Mouse (Mus musculus): Measurements from ENCODE around the gene B3gnt7. TPM values are rescaled to one million over a fixed set of nuclear protein-coding genes. Genes with fewer than 3 reads are reported as not detected.
A peak's percentile ranks its signal among the peaks of the same experiment; 100 is the strongest.
"Not testable (repeated sequence)": the region's sequence is repeated elsewhere in the genome, so short reads cannot be mapped to it uniquely, and the experiment has no call there.

B3gnt7 gene
- total RNA-seq, 2 experiments from 2014 or later: 0.54 to 0.65 TPM

DNA sequence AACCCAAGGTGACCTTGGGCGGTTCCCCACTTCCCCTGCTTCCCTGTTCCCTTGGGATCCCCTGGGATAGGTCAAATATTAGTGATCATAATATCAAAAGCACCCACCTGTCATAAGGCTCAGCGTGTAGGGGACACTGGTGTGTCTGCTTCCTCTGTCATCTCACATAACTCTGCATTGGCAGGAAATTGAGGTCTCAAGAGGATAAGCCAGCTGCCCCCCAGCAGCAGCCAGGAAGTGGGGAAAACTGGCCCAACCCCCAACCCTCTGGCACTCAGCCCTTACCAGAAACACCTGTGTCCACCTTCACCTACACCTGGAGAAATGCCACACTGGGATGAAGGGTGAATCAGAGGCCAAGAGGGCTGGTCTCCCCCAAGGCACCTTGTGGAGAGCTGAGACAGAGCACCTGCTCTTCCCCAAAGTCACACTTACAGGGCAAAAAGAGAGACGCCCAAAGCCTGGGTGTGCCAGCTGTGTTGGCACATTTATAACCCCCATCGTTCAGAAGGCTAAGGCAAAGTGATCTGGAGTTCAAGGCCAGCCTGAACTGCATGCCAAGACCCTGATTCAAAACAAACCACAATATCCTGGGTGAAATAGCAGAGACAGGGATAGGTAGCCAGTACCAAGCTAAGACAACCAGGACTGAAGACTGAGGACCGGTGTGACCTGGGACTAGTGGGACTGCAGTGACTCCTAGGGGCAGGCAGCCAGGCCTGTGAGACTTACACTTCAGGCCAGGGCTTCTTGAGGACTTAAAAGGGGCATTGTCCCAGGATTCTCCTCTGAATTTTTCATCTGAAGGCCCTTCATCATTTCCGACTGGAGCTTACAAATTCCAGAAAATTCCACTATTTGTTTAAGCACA is 1.2 kb upstream of the B3gnt7 start:
- DNase-seq (ENCODE audit: low spot score in 2 of 2): no peak

GRCm38 (mm10) chr1:86303063-86303872 is 636 bp downstream of the B3gnt7 start:
- peak; percentile 53 to 67 for DNase-seq (ENCODE audit: low spot score in 2 of 2)

GRCm38 (mm10) chr1:86303873-86304250 is 1.2 kb downstream of the B3gnt7 start:
- no peak for DNase-seq (ENCODE audit: low spot score in 2 of 2)

DNA sequence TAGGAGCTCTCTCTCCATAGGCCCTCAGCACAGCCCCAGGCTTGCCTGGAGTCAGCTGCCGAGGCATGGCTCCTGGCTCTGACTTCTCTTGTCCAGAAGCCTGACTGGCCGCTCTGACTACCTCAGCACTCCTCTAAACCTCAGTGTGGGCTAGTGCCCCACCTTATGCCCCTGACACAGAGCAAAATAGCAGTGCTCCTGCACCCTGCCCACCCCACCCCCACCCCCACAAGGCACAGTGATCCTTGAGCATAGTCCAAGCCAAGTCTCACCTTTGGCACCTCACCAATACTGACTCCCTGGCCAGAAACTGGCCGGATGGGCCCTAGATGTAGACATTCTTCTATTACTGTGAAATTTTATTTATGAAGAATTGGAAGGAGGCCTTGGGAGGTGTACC is 4.1 kb downstream of the B3gnt7 start:
- no peak for DNase-seq (ENCODE audit: low spot score in 2 of 2)

GRCm38 (mm10) chr1:86307177-86307762 is 4.6 kb downstream of the B3gnt7 start:
- no peak for DNase-seq (ENCODE audit: low spot score in 2 of 2)

DNA sequence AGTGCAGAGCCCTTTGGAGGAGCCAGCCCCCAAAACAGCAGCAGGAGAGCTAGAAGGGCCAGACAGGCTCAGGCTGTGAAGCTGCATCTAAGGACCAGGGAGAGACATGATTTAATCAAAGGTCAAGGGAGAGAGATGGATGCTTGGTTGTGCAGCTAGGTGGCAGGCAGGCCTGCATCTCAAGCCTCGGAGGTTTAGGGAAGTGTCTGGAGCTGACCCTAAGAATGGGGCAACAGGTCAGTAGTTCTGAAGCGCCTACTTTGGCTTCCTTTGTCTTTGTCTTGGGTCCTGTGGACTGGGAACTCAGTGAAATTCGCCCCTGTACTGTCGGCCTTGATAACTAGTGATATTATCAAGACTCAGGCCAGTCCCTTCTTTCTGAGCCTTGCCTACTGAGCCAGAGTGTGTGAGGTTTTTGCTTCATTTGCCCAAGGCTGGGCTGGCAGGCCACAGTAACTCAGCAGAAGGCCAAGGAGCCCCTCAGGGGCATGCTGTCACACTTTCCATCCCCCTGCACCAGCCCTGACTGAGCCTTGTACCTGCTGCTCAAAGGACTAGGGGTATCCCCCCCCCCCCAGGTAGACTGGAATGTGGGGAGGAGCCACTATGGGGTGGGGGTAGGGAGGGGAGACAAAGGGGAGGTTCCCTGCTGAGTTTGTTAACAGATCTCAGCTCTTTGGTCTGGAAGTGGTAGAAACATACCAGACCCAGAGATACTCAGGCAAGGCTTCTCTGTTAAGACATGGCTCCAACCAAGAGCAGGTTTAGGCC is 5.4 kb downstream of the B3gnt7 start:
- no peak for DNase-seq (ENCODE audit: low spot score in 2 of 2)

GRCm38 (mm10) chr1:86309270-86309833 is 6.7 kb downstream of the B3gnt7 start:
- no peak for DNase-seq (ENCODE audit: low spot score in 2 of 2)

GRCm38 (mm10) chr1:86310536-86311310 is 8.1 kb downstream of the B3gnt7 start:
- no peak for DNase-seq (ENCODE audit: low spot score in 2 of 2)

- DNase-seq (ENCODE audit: low spot score in 2 of 2): no peak
Observed at GRCm38 (mm10) chr1:86311467-86312005, 8.9 kb downstream of the B3gnt7 start.

DNA sequence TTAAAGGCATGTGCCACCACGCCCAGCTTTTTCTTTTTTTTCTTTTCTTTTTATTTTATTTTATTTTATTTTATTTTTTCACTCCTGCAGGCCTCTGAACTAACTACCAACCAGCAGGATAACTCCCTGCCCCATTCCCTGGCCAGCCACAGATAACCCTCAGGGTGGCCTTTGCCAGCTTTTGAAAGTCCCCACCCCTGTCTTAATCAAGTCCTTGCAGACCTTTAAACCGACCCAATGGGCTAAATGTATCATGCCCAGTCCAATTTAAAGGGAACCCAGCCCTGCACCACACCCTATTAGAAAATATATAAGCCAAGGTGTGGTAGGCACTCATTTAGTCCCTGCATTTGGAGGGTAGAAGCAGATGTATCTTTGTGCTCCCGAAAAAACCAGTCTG is 9.6 kb downstream of the B3gnt7 start:
- DNase-seq (ENCODE audit: low spot score in 2 of 2): no peak

DNA sequence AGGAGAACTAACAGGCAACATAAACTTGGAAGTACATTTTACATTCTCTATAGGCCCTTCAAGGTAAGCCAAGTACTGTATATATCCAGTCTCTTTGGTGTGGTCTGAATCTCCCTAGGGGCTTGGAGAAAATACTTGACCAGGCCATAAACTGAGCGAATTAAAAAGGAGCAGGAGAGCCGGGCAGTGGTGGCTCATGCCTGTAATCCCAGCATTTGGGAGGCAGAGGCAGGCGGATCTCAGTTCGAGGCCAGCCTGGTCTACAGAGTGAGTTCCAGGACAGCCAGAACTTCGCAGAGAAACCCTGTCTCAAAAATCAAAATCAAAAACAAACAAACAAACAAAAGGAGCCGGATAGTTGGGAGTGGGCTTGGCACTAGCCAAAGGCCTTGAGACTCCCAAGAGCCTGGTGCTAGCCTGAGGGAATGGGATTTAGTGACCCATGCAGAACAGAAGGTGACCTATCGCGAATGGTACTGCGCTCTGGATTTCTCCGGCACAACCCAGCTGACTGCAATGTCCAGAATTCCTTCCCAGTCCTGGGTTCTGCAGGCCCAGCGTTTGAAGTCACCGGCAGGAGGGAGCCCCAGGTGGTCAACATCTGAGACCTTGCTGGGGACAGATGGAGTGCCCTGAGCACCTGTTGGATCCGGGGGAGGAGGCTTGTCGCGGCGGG is 10.6 kb downstream of the B3gnt7 start:
- no peak for DNase-seq (ENCODE audit: low spot score in 2 of 2)

GRCm38 (mm10) chr1:86313772-86314125 is 11.1 kb downstream of the B3gnt7 start:
- DNase-seq (ENCODE audit: low spot score in 2 of 2): no peak

GRCm38 (mm10) chr1:86320822-86321413 is 18.3 kb downstream of the B3gnt7 start:
- no peak for DNase-seq (ENCODE audit: low spot score in 2 of 2)

GRCm38 (mm10) chr1:86336330-86336729 is 33.7 kb downstream of the B3gnt7 start:
- no peak for DNase-seq (ENCODE audit: low spot score in 2 of 2)

GRCm38 (mm10) chr1:86339156-86339812 is 36.7 kb downstream of the B3gnt7 start:
- peak; percentile 68 to 79 for DNase-seq (ENCODE audit: low spot score in 2 of 2)

GRCm38 (mm10) chr1:86341096-86341495 is 38.5 kb downstream of the B3gnt7 start:
- DNase-seq (ENCODE audit: low spot score in 2 of 2): not testable (repeated sequence)

DNA sequence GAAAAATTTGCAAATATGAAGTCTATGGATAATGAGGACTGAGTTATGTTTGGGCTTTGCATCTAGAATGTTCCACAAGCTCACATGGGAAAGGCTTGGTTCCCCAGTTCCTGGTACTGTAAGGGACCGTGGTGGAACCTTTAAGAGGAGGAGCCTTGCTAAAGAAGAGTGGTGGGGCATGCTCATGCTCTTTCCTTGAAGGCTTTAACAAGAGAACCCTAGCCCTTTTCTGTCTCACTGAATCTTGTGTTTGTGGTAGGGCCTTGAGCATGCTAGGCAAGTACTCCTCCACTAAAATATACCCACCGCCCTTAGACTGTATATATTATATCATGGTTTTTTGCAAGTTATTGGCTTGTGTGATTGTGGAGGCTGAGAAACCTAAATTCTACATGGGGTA is 39.7 kb downstream of the B3gnt7 start:
- DNase-seq (ENCODE audit: low spot score in 2 of 2): no peak

- no peak for DNase-seq (ENCODE audit: low spot score in 2 of 2)
Observed at GRCm38 (mm10) chr1:86343087-86343645, 40.5 kb downstream of the B3gnt7 start.
